Comparison of ENCODE assay signal across 9 mouse cellular contexts in the genomic region with DNA sequence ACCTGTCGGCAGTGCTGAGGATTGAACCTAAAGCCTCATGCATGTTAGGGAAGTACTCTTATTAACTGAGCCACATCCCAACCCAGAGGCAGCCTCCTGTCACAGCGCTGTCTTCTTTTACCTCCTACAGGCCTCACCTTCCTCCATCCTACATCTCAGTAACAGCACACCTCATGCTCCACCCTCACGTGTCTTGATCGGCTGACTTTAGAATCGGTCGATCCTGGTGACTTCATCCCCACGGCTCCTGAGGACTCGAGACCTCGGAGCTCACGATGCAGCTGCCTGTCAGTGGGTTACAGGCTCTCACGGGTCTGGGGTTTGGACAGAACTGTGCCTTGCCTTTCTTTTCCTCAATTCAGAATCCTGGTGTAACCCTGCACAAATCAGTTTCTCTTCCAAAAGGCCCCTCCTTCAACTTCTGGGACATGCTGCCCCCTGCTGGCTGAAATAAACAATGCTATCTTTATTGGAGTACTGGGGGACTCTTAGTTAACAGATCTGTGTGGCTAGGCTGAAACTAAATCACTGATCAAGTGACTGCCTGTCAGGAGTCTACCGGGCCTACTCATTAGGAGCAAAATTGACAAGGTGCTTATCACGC. TPM values are rescaled to one million over a fixed set of nuclear protein-coding genes. Genes with fewer than 3 reads are reported as not detected.
A peak's percentile ranks its signal among the peaks of the same experiment; 100 is the strongest.
DNase-seq lines count a peak whose midpoint lies in the region; ATAC-seq and TF ChIP-seq lines count a peak whose summit lies in the region.
"Had no signal": no experiment of that assay in that cellular context is flagged by ENCODE, and none has a peak within 500 bp of the region (broad histone marks: within the 10 kb centered on the region; RNA-seq: fewer than 3 reads in every experiment).

No protein-coding gene starts in this region.

- WGBS in forebrain, embryonic 11.5 days = 57% methylated on average over 13 of the region's 13 CpGs
- 48% methylated on average over 13 of the region's 13 CpGs for WGBS in heart, postnatal 0 days
- 67% methylated on average over 13 of the region's 13 CpGs for WGBS in thymus, adult 2 months

- peak; percentile 10 for TF ChIP-seq CTCF in ES-Bruce4 (IDR thresholded peaks at IDR 0.05; ENCODE audit: low read depth, low read length)
- TF ChIP-seq CTCF in heart, postnatal 0 days (IDR thresholded peaks at IDR 0.05; ENCODE audit: low read depth) = peak; percentile 80
- 0 out of 2 replicates have a peak, but pooled peaks have one; percentile 30 for TF ChIP-seq CTCF in thymus, adult 2 months (IDR thresholded peaks at IDR 0.05; ENCODE audit: borderline replicate concordance, control insufficient read depth, extremely low read depth, insufficient read depth, low read length, poor library complexity)

- TF ChIP-seq EP300 in ES-Bruce4 (IDR thresholded peaks at IDR 0.05; ENCODE audit: insufficient read depth, low read depth, low read length) = no peak
- no peak for TF ChIP-seq EP300 in heart, postnatal 0 days (IDR thresholded peaks at IDR 0.05; ENCODE audit: low read depth)

- H3K27ac ChIP-seq in ES-Bruce4 (ENCODE audit: insufficient read depth, low read length) = no peak overlapping the region
- H3K27ac ChIP-seq in forebrain, embryonic 11.5 days (ENCODE audit: low read depth, low read length) = no peak overlapping the region
- no peak overlapping the region for H3K27ac ChIP-seq in heart, postnatal 0 days (ENCODE audit: low read depth)
- H3K27ac ChIP-seq in thymus, adult 2 months (ENCODE audit: control insufficient read depth, insufficient read depth, low read length) = no peak overlapping the region
- H3K27ac ChIP-seq: macrophage had no signal

- no peaks in the 10 kb centered on the region for H3K27me3 ChIP-seq in ES-Bruce4 (ENCODE audit: control insufficient read depth, insufficient read depth, low read length, poor library complexity, severe bottlenecking)
- H3K27me3 ChIP-seq in forebrain, embryonic 11.5 days (ENCODE audit: control insufficient read depth, insufficient read depth, low read length) = no peaks in the 10 kb centered on the region
- H3K27me3 ChIP-seq in heart, postnatal 0 days (ENCODE audit: control insufficient read depth, insufficient read depth, low read length) = no peaks in the 10 kb centered on the region
- H3K27me3 ChIP-seq in thymus, adult 2 months (ENCODE audit: control insufficient read depth, insufficient read depth, low read length) = no peaks in the 10 kb centered on the region

- H3K9ac ChIP-seq in ES-Bruce4 (ENCODE audit: low read depth, poor library complexity, severe bottlenecking) = no peak overlapping the region
- H3K9ac ChIP-seq in forebrain, embryonic 11.5 days (ENCODE audit: low read length) = no peak overlapping the region
- no peak overlapping the region for H3K9ac ChIP-seq in heart, postnatal 0 days (replicated peaks; ENCODE audit: low read depth, low read length)

- no peak for TF ChIP-seq POLR2A in ES-Bruce4 (IDR thresholded peaks at IDR 0.05; ENCODE audit: insufficient read depth, low read length)
- no peak for TF ChIP-seq POLR2A in thymus, adult 2 months (IDR thresholded peaks at IDR 0.05; ENCODE audit: control insufficient read depth, extremely low read depth, insufficient read depth, low read length, poor library complexity)

- ATAC-seq in forebrain, embryonic 11.5 days (replicated peaks; ENCODE audit: low FRiP score) = 0 out of 2 replicates have a peak, but pooled peaks have one; percentile 15
- 0 out of 2 replicates have a peak, but pooled peaks have one; percentile 10 for ATAC-seq in heart, postnatal 0 days (ENCODE audit: insufficient read depth, low read depth)
- ATAC-seq in neutrophil, adult 5-6 weeks (ENCODE audit: extremely low read depth, insufficient number of reproducible peaks, low FRiP score, poor library complexity, severe bottlenecking) = peak; percentile 40

- H3K4me2 ChIP-seq in forebrain, embryonic 11.5 days (ENCODE audit: low read depth, low read length, severe bottlenecking) = no peak overlapping the region
- peak overlapping the region; percentile 44 for H3K4me2 ChIP-seq in heart, postnatal 0 days (ENCODE audit: low read depth, low read length)

- H3K36me3 ChIP-seq in ES-Bruce4 (ENCODE audit: control insufficient read depth, insufficient read depth, low read length, poor library complexity, severe bottlenecking) = no peaks in the 10 kb centered on the region
- no peaks in the 10 kb centered on the region for H3K36me3 ChIP-seq in forebrain, embryonic 11.5 days (ENCODE audit: control insufficient read depth, insufficient read depth, low read length)
- no peaks in the 10 kb centered on the region for H3K36me3 ChIP-seq in heart, postnatal 0 days (replicated peaks; ENCODE audit: control insufficient read depth, insufficient read depth, low read length)
- H3K36me3 ChIP-seq in thymus, adult 2 months (ENCODE audit: control insufficient read depth, insufficient read depth, low read length) = no peaks in the 10 kb centered on the region

- no peaks in the 10 kb centered on the region for H3K9me3 ChIP-seq in ES-Bruce4 (replicated peaks; ENCODE audit: control insufficient read depth, insufficient read depth, low read length, poor library complexity, severe bottlenecking)
- no peaks in the 10 kb centered on the region for H3K9me3 ChIP-seq in forebrain, embryonic 11.5 days (ENCODE audit: control insufficient read depth, low read length)
- H3K9me3 ChIP-seq in heart, postnatal 0 days (replicated peaks; ENCODE audit: control insufficient read depth, low read length) = no peaks in the 10 kb centered on the region

- DNase-seq in brain, embryonic 18.5 days (ENCODE audit: low read depth, low spot score) = peak; percentile 28
- peak; percentile 80 for DNase-seq in forebrain, embryonic 11.5 days (ENCODE audit: low spot score)
- DNase-seq in heart, postnatal 0 days (ENCODE audit: low spot score) = peak; percentile 59
- DNase-seq in kidney, postnatal 4 days = peak; percentile 78 to 80
- peak; percentile 63 to 81 for DNase-seq in lung, adult 18-20 months
- peak; percentile 78 for DNase-seq in thymus, adult 2 months

- no peaks in the 10 kb centered on the region for H3K4me1 ChIP-seq in ES-Bruce4 (ENCODE audit: control insufficient read depth, insufficient read depth, low read length)
- no peaks in the 10 kb centered on the region; the same call in 1 of the 2 replicates for H3K4me1 ChIP-seq in forebrain, embryonic 11.5 days (replicated peaks; ENCODE audit: control insufficient read depth, insufficient read depth, low read length)
- no peaks in the 10 kb centered on the region for H3K4me1 ChIP-seq in heart, postnatal 0 days (ENCODE audit: control insufficient read depth, insufficient read depth)
- peaks cover 7% of the 10 kb centered on the region; the same call in 1 of the 2 replicates for H3K4me1 ChIP-seq in thymus, adult 2 months (replicated peaks; ENCODE audit: control insufficient read depth, insufficient read depth, low read length)

- H3K4me3 ChIP-seq in ES-Bruce4 (ENCODE audit: low read depth, low read length) = no peak overlapping the region
- no peak overlapping the region for H3K4me3 ChIP-seq in forebrain, embryonic 11.5 days (ENCODE audit: low read depth, low read length)
- peak overlapping the region; percentile 20; the same call in 1 of the 2 replicates for H3K4me3 ChIP-seq in heart, postnatal 0 days (ENCODE audit: low read depth, low read length)
- peak overlapping the region; percentile 27 for H3K4me3 ChIP-seq in thymus, adult 2 months (ENCODE audit: control insufficient read depth, insufficient read depth, low read length)

RNA-seq across cellular contexts. Expression of gene Cdadc1, which starts 41.7 kb away (rescaled TPM):
- 14.2 and 17.8 TPM in 2 replicates for polyA plus RNA-seq in ES-Bruce4 (2011; ENCODE audit: insufficient read depth, insufficient read length, low read depth, missing spikeins)
- polyA plus RNA-seq in forebrain, embryonic 11.5 days (2014; fragmentation: Nextera tagmentation; extraction: Ambion mirVana) = 25.6 and 26.2 TPM in 2 replicates
- 3.7 and 5.3 TPM in 2 replicates for total RNA-seq in heart, postnatal 0 days (2014; rRNA removed; ENCODE audit: low replicate concordance)
- 30.9 and 32.3 TPM in 2 replicates for polyA plus RNA-seq in heart, postnatal 0 days (2015; fragmentation: Nextera tagmentation; extraction: Ambion mirVana)
- total RNA-seq in neutrophil, adult 5-6 weeks (2017) = 19.3 and 22.0 TPM in 2 replicates
- 6.2 and 6.4 TPM in 2 replicates for polyA plus RNA-seq in thymus, adult 2 months (2012; rRNA removed)

Comparison
In these comparisons a context has a peak if more than half of its experiments do, and no peak if none do; other contexts are left out.
1. H3K4me3 ChIP-seq: peak in heart, postnatal 0 days (single experiment) and thymus, adult 2 months (single experiment); none in ES-Bruce4 (single experiment) and forebrain, embryonic 11.5 days (single experiment).
2. CTCF ChIP-seq: peak in every context shown above with its lines; median percentile 80 in heart, postnatal 0 days; 30 in thymus, adult 2 months; 10 in ES-Bruce4.
3. DNase-seq: peak in every context shown above with its lines; median percentile 80 in forebrain, embryonic 11.5 days; 79 in kidney, postnatal 4 days; 78 in thymus, adult 2 months; 72 in lung, adult 18-20 months; 59 in heart, postnatal 0 days; 28 in brain, embryonic 18.5 days.
4. Peak in every context shown above with its lines, with median percentiles within 50 percentile points of each other: ATAC-seq.